Mouse (Mus musculus) stomach, adult 2 months (tissue): Measurements from ENCODE around the gene Brd2. TPM values are rescaled to one million over a fixed set of nuclear protein-coding genes. Genes with fewer than 3 reads are reported as not detected.

Source experiments
- polyA plus RNA-seq: library from polyadenylated mRNA; depleted of rRNA; stranded (reverse); fragments of >200 nt; gene quantifications from 2 replicates; pipeline ENCODE4 v1.2.3, GENCODE M21; 2012; rRNA removed

The Brd2 gene
- 49.0 and 51.3 TPM in 2 replicates for polyA plus RNA-seq

GRCm38 (mm10) chr17:34122188-34122984 lies at the start of gene Brd2:
Gene Brd2 (minus strand): TSS chr17:34122634.

DNA sequence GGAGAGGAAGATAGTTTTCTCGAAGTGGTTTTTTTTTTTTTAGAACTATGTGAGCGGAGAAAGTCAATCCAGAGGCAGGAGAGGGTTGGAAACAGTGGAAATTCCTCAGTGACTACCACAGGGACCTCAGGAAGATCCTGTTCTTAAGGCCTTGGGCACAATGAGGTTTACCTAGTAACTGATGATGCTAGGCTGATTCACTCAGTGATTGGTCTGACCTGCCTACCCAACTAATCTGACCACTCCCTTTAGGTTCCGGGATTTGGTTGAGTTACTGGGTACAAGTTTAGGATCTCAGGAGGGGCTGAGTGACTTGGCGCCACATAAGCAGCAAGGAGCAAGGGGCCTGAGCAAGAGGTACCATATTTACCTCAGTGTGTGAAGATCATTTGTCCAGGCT lies 30.5 kb upstream of the Brd2 start, which contains the start of gene H2-DMb1:
Gene H2-DMb1, plus strand, starts transcription at position 150 of the 400 bp plus-strand sequence.

GRCm38 (mm10) chr17:34143033-34143432 lies 20.6 kb upstream of the Brd2 start, which contains the start of gene H2-DMb2:
Gene H2-DMb2 (plus strand): TSS chr17:34143307.

GRCm38 (mm10) chr17:34119249-34120179 lies 2.9 kb downstream of the Brd2 start, which contains the start of gene H2-DMa:
Gene H2-DMa (plus strand): TSS chr17:34119541.

DNA sequence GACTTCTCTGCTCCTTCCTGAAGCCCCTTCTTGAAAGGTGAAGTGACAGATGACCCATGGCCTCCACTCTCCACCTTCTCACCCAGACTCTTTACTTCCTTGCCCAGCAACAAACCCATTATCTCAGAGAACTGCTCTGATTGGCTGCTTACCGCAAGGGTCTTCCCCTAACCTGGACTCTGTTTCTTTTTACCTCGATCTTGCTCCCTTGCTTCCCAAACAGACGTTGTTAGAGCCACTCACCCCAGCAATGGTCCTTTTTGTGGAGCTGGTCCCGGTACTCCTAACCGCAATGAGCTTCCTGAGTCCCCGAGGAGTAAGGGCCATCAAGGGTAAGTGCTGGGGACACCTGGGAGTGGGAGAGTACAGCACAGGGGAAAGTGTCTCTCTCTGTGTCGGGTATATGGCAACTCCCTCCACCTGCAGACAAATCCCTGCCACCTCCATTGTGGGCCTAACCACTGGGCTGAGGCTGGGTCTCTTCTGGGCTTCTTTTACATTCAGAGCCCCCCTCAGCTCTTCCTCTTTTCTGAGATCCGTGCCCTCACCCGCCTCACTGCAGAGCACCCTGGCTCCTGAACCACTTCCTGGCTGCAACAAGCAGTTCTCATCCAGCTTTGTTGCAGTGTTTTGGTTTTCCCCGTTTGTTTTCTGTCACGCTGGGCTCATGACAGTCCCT lies 30.1 kb downstream of the Brd2 start, which contains the start of gene H2-Oa:
Gene H2-Oa, plus strand, starts transcription at position 144 of the 679 bp plus-strand sequence.

Other genes with a start within 250 kb of the Brd2 start
- gene Gm7029, start 248.8 kb downstream of the Brd2 start, polyA plus RNA-seq, result not detected in 2 replicates
- gene Kifc1, start 232.0 kb downstream of the Brd2 start, polyA plus RNA-seq, result 2.8 and 3.9 TPM in 2 replicates
- 0.18 and 0.26 TPM in 2 replicates for gene Platr17, start 217.5 kb downstream of the Brd2 start, polyA plus RNA-seq
- 25.6 and 26.2 TPM in 2 replicates for gene Daxx, start 213.2 kb downstream of the Brd2 start, polyA plus RNA-seq
- 92.0 and 99.2 TPM in 2 replicates for gene Tapbp, start 206.7 kb downstream of the Brd2 start, polyA plus RNA-seq
- gene Zbtb22, start 206.7 kb downstream of the Brd2 start, polyA plus RNA-seq, result 45.0 and 64.9 TPM in 2 replicates
- gene Rgl2, start 193.1 kb downstream of the Brd2 start, polyA plus RNA-seq, result 89.5 and 105 TPM in 2 replicates
- gene Pfdn6, start 182.3 kb downstream of the Brd2 start, polyA plus RNA-seq, result 5.2 and 6.8 TPM in 2 replicates
- gene Wdr46, start 182.0 kb downstream of the Brd2 start, polyA plus RNA-seq, result 8.8 and 11.1 TPM in 2 replicates
- 16.9 and 20.2 TPM in 2 replicates for gene B3galt4, start 171.1 kb downstream of the Brd2 start, polyA plus RNA-seq
- gene Vps52, start 166.8 kb downstream of the Brd2 start, polyA plus RNA-seq, result 30.6 and 32.9 TPM in 2 replicates
- gene Rps18, start 166.6 kb downstream of the Brd2 start, polyA plus RNA-seq, result 111 and 142 TPM in 2 replicates
- gene H2-K1, start 122.3 kb downstream of the Brd2 start, polyA plus RNA-seq, result 1,329 and 1,533 TPM in 2 replicates
- gene Ring1, start 98.0 kb downstream of the Brd2 start, polyA plus RNA-seq, result 16.2 and 20.2 TPM in 2 replicates
- gene H2-Ke6, start 94.6 kb downstream of the Brd2 start, polyA plus RNA-seq, result 42.2 and 91.2 TPM in 2 replicates
- gene Slc39a7, start 91.0 kb downstream of the Brd2 start, polyA plus RNA-seq, result 101 and 145 TPM in 2 replicates
- 41.3 and 55.6 TPM in 2 replicates for gene Rxrb, start 90.8 kb downstream of the Brd2 start, polyA plus RNA-seq
- 1.1 and 2.3 TPM in 2 replicates for gene Col11a2, start 83.2 kb downstream of the Brd2 start, polyA plus RNA-seq
- gene H2-Oa, start 30.3 kb downstream of the Brd2 start, polyA plus RNA-seq, result 0.70 and 4.2 TPM in 2 replicates
- 11.1 and 18.4 TPM in 2 replicates for gene H2-DMa, start 3.1 kb downstream of the Brd2 start, polyA plus RNA-seq
- gene H2-DMb2, start 20.7 kb upstream of the Brd2 start, polyA plus RNA-seq, result 1.7 and 3.5 TPM in 2 replicates
- 15.8 and 34.6 TPM in 2 replicates for gene H2-DMb1, start 30.4 kb upstream of the Brd2 start, polyA plus RNA-seq
- 9.8 and 12.1 TPM in 2 replicates for gene Tap1, start 64.9 kb upstream of the Brd2 start, polyA plus RNA-seq
- gene Psmb9, start 65.1 kb upstream of the Brd2 start, polyA plus RNA-seq, result 13.9 and 19.6 TPM in 2 replicates
- gene Psmb8, start 75.1 kb upstream of the Brd2 start, polyA plus RNA-seq, result 12.2 and 14.1 TPM in 2 replicates
- 13.4 and 13.7 TPM in 2 replicates for gene Tap2, start 80.9 kb upstream of the Brd2 start, polyA plus RNA-seq
- 0.40 and 0.88 TPM in 2 replicates for gene H2-Ob, start 116.3 kb upstream of the Brd2 start, polyA plus RNA-seq
- 153 and 391 TPM in 2 replicates for gene H2-Ab1, start 135.1 kb upstream of the Brd2 start, polyA plus RNA-seq
- 56.6 and 93.6 TPM in 2 replicates for gene H2-Aa, start 165.2 kb upstream of the Brd2 start, polyA plus RNA-seq
- 28.3 and 43.9 TPM in 2 replicates for gene H2-Eb1, start 183.2 kb upstream of the Brd2 start, polyA plus RNA-seq
- not detected in 2 replicates for gene H2-Eb2, start 203.0 kb upstream of the Brd2 start, polyA plus RNA-seq
- gene Btnl2, start 232.2 kb upstream of the Brd2 start, polyA plus RNA-seq, result 0.03 and 0.19 TPM in 2 replicates